In genomic region chr1:194927887-194928286, GRCm38 (mm10) we compare ENCODE assay signal across 10 mouse cellular contexts. TPM values are rescaled to one million over a fixed set of nuclear protein-coding genes. Genes with fewer than 3 reads are reported as not detected.
A peak's percentile ranks its signal among the peaks of the same experiment; 100 is the strongest.
DNase-seq lines count a peak whose midpoint lies in the region; ATAC-seq lines count a peak whose summit lies in the region.
"Had no signal": no experiment of that assay in that cellular context is flagged by ENCODE, and none has a peak within 500 bp of the region (broad histone marks: within the 10 kb centered on the region; RNA-seq: fewer than 3 reads in every experiment).

No protein-coding gene starts in this region.

- 0 out of 2 replicates have a peak, but pooled peaks have one; percentile 18 for ATAC-seq in embryonic facial prominence, embryonic 11.5 days (replicated peaks; ENCODE audit: insufficient number of reproducible peaks, low FRiP score, low TSS enrichment, low read depth)
- peak; percentile 60 for ATAC-seq in intestine, embryonic 16.5 days
- peak; percentile 53 for ATAC-seq in liver, embryonic 15.5 days (ENCODE audit: insufficient read depth)

- intact Hi-C loops in left cerebral cortex, postnatal 14 days (cut with DNase I), result no loop called here

- no peak overlapping the region for H3K4me2 ChIP-seq in embryonic facial prominence, embryonic 11.5 days (ENCODE audit: low read depth, low read length)
- H3K4me2 ChIP-seq in intestine, embryonic 16.5 days (ENCODE audit: low read depth, low read length), result no peak overlapping the region
- H3K4me2 ChIP-seq in liver, embryonic 15.5 days, result no peak overlapping the region
- H3K4me2 ChIP-seq: embryonic facial prominence, embryonic 15.5 days; midbrain, embryonic 12.5 days had no signal

- no peaks in the 10 kb centered on the region for H3K36me3 ChIP-seq in embryonic facial prominence, embryonic 11.5 days (replicated peaks; ENCODE audit: control insufficient read depth, insufficient read depth, low read depth, low read length)
- H3K36me3 ChIP-seq in intestine, embryonic 16.5 days (ENCODE audit: control insufficient read depth, insufficient read depth, low read length), result no peaks in the 10 kb centered on the region
- H3K36me3 ChIP-seq in liver, embryonic 15.5 days (replicated peaks), result no peaks in the 10 kb centered on the region
- H3K36me3 ChIP-seq: embryonic facial prominence, embryonic 15.5 days; midbrain, embryonic 12.5 days had no signal

- H3K27ac ChIP-seq in embryonic facial prominence, embryonic 11.5 days (replicated peaks; ENCODE audit: low read depth, low read length), result no peak overlapping the region
- H3K27ac ChIP-seq in intestine, embryonic 16.5 days (ENCODE audit: low read length), result no peak overlapping the region
- no peak overlapping the region for H3K27ac ChIP-seq in liver, embryonic 15.5 days (replicated peaks)
- H3K27ac ChIP-seq: midbrain, embryonic 12.5 days had no signal

- H3K27me3 ChIP-seq in embryonic facial prominence, embryonic 11.5 days (ENCODE audit: control insufficient read depth, insufficient read depth, low read length), result no peaks in the 10 kb centered on the region
- H3K27me3 ChIP-seq in intestine, embryonic 16.5 days (replicated peaks; ENCODE audit: control insufficient read depth, insufficient read depth, low read length), result no peaks in the 10 kb centered on the region
- no peaks in the 10 kb centered on the region for H3K27me3 ChIP-seq in liver, embryonic 15.5 days
- H3K27me3 ChIP-seq: embryonic facial prominence, embryonic 15.5 days; midbrain, embryonic 12.5 days had no signal

- WGBS in embryonic facial prominence, embryonic 11.5 days, result 32% methylated on average over 3 of the region's 3 CpGs
- WGBS in intestine, embryonic 16.5 days, result 63% methylated on average over 3 of the region's 3 CpGs
- WGBS in liver, embryonic 15.5 days (ENCODE audit: insufficient replicate concordance), result 13% methylated on average over 3 of the region's 3 CpGs

- no peak overlapping the region for H3K4me3 ChIP-seq in embryonic facial prominence, embryonic 11.5 days (ENCODE audit: low read depth, low read length)
- no peak overlapping the region for H3K4me3 ChIP-seq in intestine, embryonic 16.5 days (ENCODE audit: low read length)
- no peak overlapping the region for H3K4me3 ChIP-seq in liver, embryonic 15.5 days (replicated peaks)
- H3K4me3 ChIP-seq: embryonic facial prominence, embryonic 15.5 days; midbrain, embryonic 12.5 days had no signal

- H3K4me1 ChIP-seq in embryonic facial prominence, embryonic 11.5 days (ENCODE audit: control insufficient read depth, insufficient read depth, low read length), result no peaks in the 10 kb centered on the region
- no peaks in the 10 kb centered on the region; the same call in 1 of the 2 replicates for H3K4me1 ChIP-seq in intestine, embryonic 16.5 days (ENCODE audit: control insufficient read depth, insufficient read depth, low read length)
- H3K4me1 ChIP-seq in liver, embryonic 15.5 days (replicated peaks), result no peaks in the 10 kb centered on the region
- H3K4me1 ChIP-seq: midbrain, embryonic 12.5 days had no signal

- no peaks in the 10 kb centered on the region for H3K9me3 ChIP-seq in embryonic facial prominence, embryonic 11.5 days (replicated peaks; ENCODE audit: control insufficient read depth, low read length)
- no peaks in the 10 kb centered on the region for H3K9me3 ChIP-seq in intestine, embryonic 16.5 days (ENCODE audit: control insufficient read depth, low read length)
- no peaks in the 10 kb centered on the region for H3K9me3 ChIP-seq in liver, embryonic 15.5 days (replicated peaks)
- H3K9me3 ChIP-seq: embryonic facial prominence, embryonic 15.5 days; midbrain, embryonic 12.5 days had no signal

- H3K9ac ChIP-seq in embryonic facial prominence, embryonic 11.5 days (replicated peaks; ENCODE audit: low read length), result no peak overlapping the region
- H3K9ac ChIP-seq in intestine, embryonic 16.5 days (ENCODE audit: low read depth, low read length), result no peak overlapping the region
- H3K9ac ChIP-seq in liver, embryonic 15.5 days, result no peak overlapping the region
- H3K9ac ChIP-seq: embryonic facial prominence, embryonic 15.5 days; midbrain, embryonic 12.5 days had no signal

- peak; percentile 22 for DNase-seq in brain, adult 2 months (ENCODE audit: low read depth, low spot score)
- DNase-seq in embryonic facial prominence, embryonic 11.5 days (ENCODE audit: low spot score), result peak; percentile 12
- DNase-seq in left cerebral cortex, postnatal 14 days (ENCODE audit: low spot score in 2 of 2), result no peak
- DNase-seq in left cerebral cortex, adult 9 months (ENCODE audit: low spot score in 2 of 2), result no peak
- no peak for DNase-seq in spleen, postnatal 4 days (ENCODE audit: low spot score in 2 of 2)
- DNase-seq in ovary, postnatal 14 days (ENCODE audit: low spot score), result no peak

RNA-seq across cellular contexts. Expression of gene Cd34, which starts 10.7 kb away (rescaled TPM):
- 71.9 and 72.1 TPM in 2 replicates for polyA plus RNA-seq in embryonic facial prominence, embryonic 11.5 days (2014; fragmentation: Nextera tagmentation; extraction: Ambion mirVana)
- polyA plus RNA-seq in intestine, embryonic 16.5 days (2015; fragmentation: Nextera tagmentation; extraction: Ambion mirVana), result 56.2 and 59.3 TPM in 2 replicates
- 9.3 and 10.4 TPM in 2 replicates for polyA plus RNA-seq in liver, embryonic 15.5 days (2015; fragmentation: Nextera tagmentation; extraction: Ambion mirVana)
- total RNA-seq in left cerebral cortex, postnatal 14 days (2021), result 10 to 100 TPM; 49.2 to 55.2 TPM

Comparison
In these comparisons a context has a peak if more than half of its experiments do, and no peak if none do; other contexts are left out.
1. DNase-seq: peak in brain, adult 2 months (single experiment) and embryonic facial prominence, embryonic 11.5 days (single experiment); none in left cerebral cortex, postnatal 14 days (0 of 2), left cerebral cortex, adult 9 months (0 of 2), spleen, postnatal 4 days (0 of 2) and ovary, postnatal 14 days (single experiment).
2. Peak in every context shown above with its lines, with median percentiles within 50 percentile points of each other: ATAC-seq.